Mouse (Mus musculus) testis, adult 2 months (tissue): ENCODE results near the gene Grin2b.

Experiments used
- CTCF ChIP-seq: fragments of 200-500 bp; IDR thresholded peaks from 2 replicates; pipeline ENCODE4 v1.5.1; 2012; ENCODE audit warnings: low read depth, mild to moderate bottlenecking, inconsistent platforms, low read length, moderate library complexity; ENCODE audit not compliant: control insufficient read depth, insufficient read depth, insufficient replicate concordance
- POLR2A ChIP-seq: fragments of 200-500 bp; IDR thresholded peaks from 2 replicates; pipeline ENCODE4 v1.6.1; 2012; ENCODE audit warnings: low read depth, mild to moderate bottlenecking, inconsistent platforms, low read length, moderate library complexity; ENCODE audit not compliant: control insufficient read depth

GRCm38 (mm10) chr6:135863965-135864364 is 309.3 kb downstream of the Grin2b start:
- no peak for TF ChIP-seq CTCF
- no peak for TF ChIP-seq POLR2A
